Mouse (Mus musculus): ENCODE results near the gene Daam2. TPM values are rescaled to one million over a fixed set of nuclear protein-coding genes. Genes with fewer than 3 reads are reported as not detected.

Daam2 gene
- polyA plus RNA-seq, 1 experiment from 2014 or later = 1.0 TPM

DNA sequence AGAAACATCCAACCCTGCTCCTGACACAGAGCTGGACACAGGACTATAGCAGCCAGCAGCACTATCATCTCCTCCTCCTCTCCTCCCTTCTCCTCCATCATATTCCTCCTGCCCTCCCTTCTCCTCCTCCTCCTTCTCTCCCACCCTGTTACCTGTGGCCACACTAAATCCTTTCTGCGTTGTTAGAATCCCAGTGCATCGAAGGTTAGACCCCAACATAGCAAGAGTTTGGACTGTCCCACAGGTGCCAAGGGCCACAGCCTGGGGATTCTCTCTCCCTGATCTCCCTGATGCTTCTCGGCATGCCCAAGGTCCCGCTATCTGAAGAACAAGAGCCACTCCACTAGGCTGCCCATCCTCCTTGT, 745 bp downstream of the Daam2 start:
- peak overlapping the region; percentile 60; the same call in 1 of the 2 replicates for H3K9ac ChIP-seq (ENCODE audit: low read length)
- H3K4me1 ChIP-seq (ENCODE audit: control insufficient read depth, insufficient read depth, low read length) = 0 out of 2 replicates have a peak, but pooled peaks cover 5% of the 10 kb centered on the region
- 0 out of 2 replicates have a peak, but pooled peaks cover 3% of the 10 kb centered on the region for H3K27me3 ChIP-seq (replicated peaks; ENCODE audit: control insufficient read depth, insufficient read depth, low read length)
- peak overlapping the region; percentile 40 for H3K4me3 ChIP-seq (ENCODE audit: low read depth, low read length)
- 29% methylated on average over 4 of the region's 4 CpGs for WGBS
- no peaks in the 10 kb centered on the region for H3K36me3 ChIP-seq (ENCODE audit: control insufficient read depth, insufficient read depth, low read length)
- no peak overlapping the region for H3K27ac ChIP-seq (ENCODE audit: low read depth, low read length)
- ATAC-seq = 0 out of 2 replicates have a peak, but pooled peaks have one; percentile 17
- H3K4me2 ChIP-seq (ENCODE audit: low read length) = peak overlapping the region; percentile 81
- H3K9me3 ChIP-seq (replicated peaks; ENCODE audit: control insufficient read depth, low read length) = no peaks in the 10 kb centered on the region
- no peak for DNase-seq (ENCODE audit: low spot score)

DNA sequence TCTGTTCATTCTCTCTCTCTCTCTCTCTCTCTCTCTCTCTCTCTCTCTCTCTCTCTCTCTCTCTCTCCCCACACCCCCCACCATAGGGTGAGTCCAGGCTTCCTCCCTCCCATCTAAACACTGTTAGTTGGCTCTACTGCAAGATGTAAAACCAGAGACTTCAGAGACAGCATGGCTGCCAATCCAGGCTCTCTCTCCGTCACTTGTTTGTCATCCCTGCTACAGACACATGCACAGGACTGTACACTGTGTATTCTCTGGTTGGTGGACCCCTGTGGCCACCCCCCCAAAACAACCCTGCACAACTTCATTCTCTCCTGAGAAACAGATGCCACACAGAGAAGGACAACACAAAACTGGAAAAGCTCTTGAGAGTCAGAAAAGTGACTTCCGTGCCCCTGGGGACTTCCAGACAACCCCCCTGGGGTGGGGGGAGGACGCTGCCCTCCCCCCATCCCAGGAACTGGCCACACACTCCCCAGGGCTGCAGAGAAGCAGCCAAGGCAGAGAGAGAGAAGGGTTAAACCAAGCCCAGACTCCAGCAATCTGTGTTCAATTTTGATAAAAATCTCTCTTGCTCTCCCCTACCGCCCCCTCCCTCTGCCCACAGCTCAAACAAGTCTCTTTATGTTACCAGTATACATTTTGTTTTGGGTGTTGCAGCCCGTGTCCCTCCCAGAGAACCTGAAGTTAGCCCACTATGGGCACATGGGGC, 1.3 kb downstream of the Daam2 start:
- H3K27ac ChIP-seq (ENCODE audit: low read depth, low read length) = no peak overlapping the region
- H3K9me3 ChIP-seq (replicated peaks; ENCODE audit: control insufficient read depth, low read length) = no peaks in the 10 kb centered on the region
- ATAC-seq (no peak), DNase-seq (ENCODE audit: low spot score) (no peak)
- peak overlapping the region; percentile 60; the same call in 1 of the 2 replicates for H3K9ac ChIP-seq (ENCODE audit: low read length)
- no peaks in the 10 kb centered on the region for H3K36me3 ChIP-seq (ENCODE audit: control insufficient read depth, insufficient read depth, low read length)
- 0 out of 2 replicates have a peak, but pooled peaks cover 3% of the 10 kb centered on the region for H3K27me3 ChIP-seq (replicated peaks; ENCODE audit: control insufficient read depth, insufficient read depth, low read length)
- peak overlapping the region; percentile 40; the same call in 1 of the 2 replicates for H3K4me3 ChIP-seq (ENCODE audit: low read depth, low read length)
- 51% methylated on average over 5 of the region's 5 CpGs for WGBS
- H3K4me1 ChIP-seq (ENCODE audit: control insufficient read depth, insufficient read depth, low read length) = 0 out of 2 replicates have a peak, but pooled peaks cover 5% of the 10 kb centered on the region
- H3K4me2 ChIP-seq (ENCODE audit: low read length) = peak overlapping the region; percentile 81

DNA sequence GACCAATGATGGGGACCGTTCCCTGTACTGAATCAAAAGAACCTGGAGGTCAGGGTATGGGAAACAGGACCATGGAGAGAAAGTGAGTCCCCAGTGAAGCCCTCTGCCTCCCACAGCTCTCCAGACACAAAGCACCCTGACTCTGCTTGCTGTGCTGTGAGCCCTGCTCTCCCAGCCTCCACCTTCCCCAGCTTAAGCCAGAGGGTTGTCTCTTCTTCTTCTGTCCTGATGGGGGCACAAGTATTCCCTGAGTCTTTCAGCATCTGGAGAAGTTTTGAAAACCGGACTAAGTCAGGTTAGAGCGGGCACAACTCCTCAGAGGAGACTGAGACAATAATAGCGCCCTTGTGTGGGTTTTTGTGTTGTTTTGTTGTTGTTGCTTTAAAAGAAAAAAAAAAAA, 2.2 kb downstream of the Daam2 start:
- H3K4me3 ChIP-seq (ENCODE audit: low read depth, low read length) = no peak overlapping the region

DNA sequence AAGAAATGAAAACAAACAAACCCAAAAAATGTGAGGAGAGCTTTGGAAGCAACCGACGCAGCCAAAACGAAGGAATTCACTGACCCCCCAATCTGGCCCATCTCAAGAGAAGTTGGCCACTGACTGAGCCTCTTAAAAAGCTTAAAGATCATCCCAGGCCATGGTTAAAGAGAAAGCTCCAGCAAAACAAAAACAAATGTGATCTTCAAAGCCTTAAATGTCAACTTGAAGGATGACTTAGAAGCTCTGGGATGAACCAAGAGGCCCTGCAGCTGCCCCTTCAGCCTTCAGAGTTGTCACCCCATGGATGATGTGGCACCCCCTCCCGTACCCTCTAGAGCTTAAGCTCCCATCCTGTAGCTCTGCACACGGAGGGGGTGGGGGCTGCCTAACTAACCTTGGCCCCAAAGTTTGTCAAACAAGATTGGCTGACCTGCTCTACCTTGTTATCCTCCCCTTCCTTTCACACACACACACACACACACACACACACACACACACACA, 4.3 kb downstream of the Daam2 start:
- no peaks in the 10 kb centered on the region for H3K9me3 ChIP-seq (replicated peaks; ENCODE audit: control insufficient read depth, low read length)
- no peak for DNase-seq (ENCODE audit: low spot score)
- WGBS = 82% methylated on average over 5 of the region's 5 CpGs
- 0 out of 2 replicates have a peak, but pooled peaks cover 5% of the 10 kb centered on the region for H3K4me1 ChIP-seq (ENCODE audit: control insufficient read depth, insufficient read depth, low read length)
- no peak for ATAC-seq
- no peak overlapping the region for H3K27ac ChIP-seq (ENCODE audit: low read depth, low read length)
- H3K4me3 ChIP-seq (ENCODE audit: low read depth, low read length) = no peak overlapping the region
- H3K27me3 ChIP-seq (replicated peaks; ENCODE audit: control insufficient read depth, insufficient read depth, low read length) = 0 out of 2 replicates have a peak, but pooled peaks cover 3% of the 10 kb centered on the region
- no peaks in the 10 kb centered on the region for H3K36me3 ChIP-seq (ENCODE audit: control insufficient read depth, insufficient read depth, low read length)
- no peak overlapping the region for H3K4me2 ChIP-seq (ENCODE audit: low read length)
- H3K9ac ChIP-seq (ENCODE audit: low read length) = no peak overlapping the region

More for the DNA sequence above, 2.2 kb downstream of the Daam2 start:
- H3K27ac ChIP-seq (ENCODE audit: low read depth, low read length) = no peak overlapping the region
- H3K36me3 ChIP-seq (ENCODE audit: control insufficient read depth, insufficient read depth, low read length) = no peaks in the 10 kb centered on the region
- 0 out of 2 replicates have a peak, but pooled peaks cover 3% of the 10 kb centered on the region for H3K27me3 ChIP-seq (replicated peaks; ENCODE audit: control insufficient read depth, insufficient read depth, low read length)
- H3K9me3 ChIP-seq (replicated peaks; ENCODE audit: control insufficient read depth, low read length) = no peaks in the 10 kb centered on the region
- H3K4me1 ChIP-seq (ENCODE audit: control insufficient read depth, insufficient read depth, low read length) = 0 out of 2 replicates have a peak, but pooled peaks cover 5% of the 10 kb centered on the region
- DNase-seq (ENCODE audit: low spot score) = no peak
- 56% methylated on average over 4 of the region's 4 CpGs for WGBS
- no peak overlapping the region for H3K9ac ChIP-seq (ENCODE audit: low read length)
- no peak overlapping the region for H3K4me2 ChIP-seq (ENCODE audit: low read length)
- ATAC-seq = no peak

DNA sequence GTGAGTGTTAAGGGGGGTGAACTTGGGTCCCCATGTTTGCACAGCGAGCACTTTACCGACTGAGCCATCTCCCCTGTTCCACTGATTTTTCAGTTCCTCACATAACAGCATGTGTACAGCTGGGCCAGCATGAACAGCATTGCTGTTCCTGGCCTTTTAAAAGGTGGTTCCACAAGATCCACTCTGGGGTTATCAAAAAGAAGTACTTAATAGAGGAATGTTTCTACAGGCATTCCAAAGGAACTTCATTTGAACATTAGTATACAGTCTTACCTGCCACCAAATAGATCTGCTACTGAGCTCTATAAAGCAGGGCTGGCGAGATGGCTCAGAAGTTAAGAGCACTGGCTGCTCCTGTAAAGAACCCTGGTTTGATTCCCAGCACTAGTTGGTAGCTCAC, 8.0 kb downstream of the Daam2 start:
- no peaks in the 10 kb centered on the region for H3K4me1 ChIP-seq (ENCODE audit: control insufficient read depth, insufficient read depth, low read length)
- 89% methylated on average over 3 of the region's 3 CpGs for WGBS
- H3K36me3 ChIP-seq (ENCODE audit: control insufficient read depth, insufficient read depth, low read length) = no peaks in the 10 kb centered on the region
- no peak for DNase-seq (ENCODE audit: low spot score)
- H3K27ac ChIP-seq (ENCODE audit: low read depth, low read length) = no peak overlapping the region
- H3K4me3 ChIP-seq (ENCODE audit: low read depth, low read length) = no peak overlapping the region
- no peak for ATAC-seq
- H3K9me3 ChIP-seq (replicated peaks; ENCODE audit: control insufficient read depth, low read length) = no peaks in the 10 kb centered on the region
- no peaks in the 10 kb centered on the region for H3K27me3 ChIP-seq (replicated peaks; ENCODE audit: control insufficient read depth, insufficient read depth, low read length)
- no peak overlapping the region for H3K4me2 ChIP-seq (ENCODE audit: low read length)
- H3K9ac ChIP-seq (ENCODE audit: low read length) = no peak overlapping the region

DNA sequence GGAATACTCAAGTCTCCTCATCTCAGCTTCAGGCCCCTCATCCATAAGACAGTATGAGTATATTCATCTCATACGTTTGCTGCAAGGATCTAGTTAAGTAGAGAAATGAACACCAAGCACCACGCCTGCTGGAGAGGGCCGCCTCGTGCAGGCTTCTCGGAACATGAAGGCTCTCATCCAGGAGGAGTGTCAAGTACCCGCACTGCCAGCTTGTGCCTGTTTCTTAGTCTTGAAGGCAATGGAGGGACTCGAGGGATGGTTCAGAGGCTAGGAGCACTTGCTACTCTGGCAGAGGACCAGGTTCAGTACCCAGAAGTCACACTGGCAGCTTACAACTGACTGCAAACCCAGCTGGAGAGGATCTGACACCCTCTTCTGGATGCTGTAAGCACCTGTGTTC, 12.2 kb downstream of the Daam2 start:
- 81% methylated on average over 7 of the region's 7 CpGs for WGBS
- ATAC-seq = no peak

DNA sequence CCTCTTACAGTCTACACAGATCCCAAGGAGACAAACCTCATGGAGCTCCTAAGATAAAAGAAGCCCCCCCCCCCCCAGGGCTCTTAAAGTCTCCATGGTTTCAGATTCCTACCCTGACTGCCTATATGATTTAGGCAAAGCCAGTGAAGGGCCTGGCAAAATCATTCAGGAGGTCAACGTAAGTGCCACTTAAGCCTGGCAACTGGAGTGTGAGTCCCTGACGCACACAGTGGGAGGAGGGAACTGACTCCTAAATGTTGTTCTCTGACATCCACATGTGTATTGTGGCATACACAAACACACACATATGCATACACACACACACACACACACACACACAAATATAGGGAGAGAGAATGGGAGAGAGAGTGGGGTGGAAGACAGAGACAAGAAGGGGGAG, 12.7 kb downstream of the Daam2 start:
- Histone ChIP-seq H3K4me1 (ENCODE audit: control insufficient read depth, insufficient read depth, low read length) (no peaks in the 10 kb centered on the region), H3K4me2 (ENCODE audit: low read length) (no peak overlapping the region), H3K27ac (ENCODE audit: low read depth, low read length) (no peak overlapping the region), H3K9ac (ENCODE audit: low read length) (no peak overlapping the region), H3K4me3 (ENCODE audit: low read depth, low read length) (no peak overlapping the region), H3K9me3 (replicated peaks; ENCODE audit: control insufficient read depth, low read length) (no peaks in the 10 kb centered on the region), H3K27me3 (replicated peaks; ENCODE audit: control insufficient read depth, insufficient read depth, low read length) (no peaks in the 10 kb centered on the region), H3K36me3 (ENCODE audit: control insufficient read depth, insufficient read depth, low read length) (no peaks in the 10 kb centered on the region)
- ATAC-seq (no peak), DNase-seq (ENCODE audit: low spot score) (no peak)
- 88% methylated on average over 2 of the region's 2 CpGs for WGBS

More for the DNA sequence above, 12.2 kb downstream of the Daam2 start:
- no peak overlapping the region for H3K9ac ChIP-seq (ENCODE audit: low read length)
- no peaks in the 10 kb centered on the region for H3K27me3 ChIP-seq (replicated peaks; ENCODE audit: control insufficient read depth, insufficient read depth, low read length)
- H3K4me2 ChIP-seq (ENCODE audit: low read length) = no peak overlapping the region
- H3K36me3 ChIP-seq (ENCODE audit: control insufficient read depth, insufficient read depth, low read length) = no peaks in the 10 kb centered on the region
- H3K4me3 ChIP-seq (ENCODE audit: low read depth, low read length) = no peak overlapping the region
- H3K27ac ChIP-seq (ENCODE audit: low read depth, low read length) = no peak overlapping the region
- DNase-seq (ENCODE audit: low spot score) = no peak
- no peaks in the 10 kb centered on the region for H3K4me1 ChIP-seq (ENCODE audit: control insufficient read depth, insufficient read depth, low read length)
- H3K9me3 ChIP-seq (replicated peaks; ENCODE audit: control insufficient read depth, low read length) = no peaks in the 10 kb centered on the region

DNA sequence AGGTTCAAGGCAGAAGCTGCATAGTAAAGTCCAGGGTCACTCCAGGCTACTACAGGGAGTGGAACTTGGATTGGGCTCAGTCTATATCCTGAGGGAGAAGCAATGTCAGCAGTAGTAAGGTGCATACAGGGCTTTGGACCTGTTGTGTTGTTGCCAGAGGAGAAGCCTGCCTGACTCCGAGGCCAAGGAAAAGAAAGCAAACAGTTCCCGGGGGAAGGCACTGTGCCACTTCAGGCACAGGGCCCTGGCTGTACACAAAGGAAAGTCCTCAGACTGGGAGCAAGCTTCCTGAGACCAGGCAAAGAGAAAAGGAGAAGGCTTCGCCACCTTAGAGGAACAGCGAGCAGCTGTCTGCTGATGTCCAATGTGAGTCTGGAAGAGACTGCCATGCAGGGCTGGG, 18.1 kb downstream of the Daam2 start:
- Histone ChIP-seq H3K9ac (ENCODE audit: low read length) (no peak overlapping the region), H3K27ac (ENCODE audit: low read depth, low read length) (no peak overlapping the region), H3K4me2 (ENCODE audit: low read length) (no peak overlapping the region), H3K4me3 (ENCODE audit: low read depth, low read length) (no peak overlapping the region), H3K27me3 (replicated peaks; ENCODE audit: control insufficient read depth, insufficient read depth, low read length) (no peaks in the 10 kb centered on the region), H3K36me3 (ENCODE audit: control insufficient read depth, insufficient read depth, low read length) (no peaks in the 10 kb centered on the region), H3K9me3 (replicated peaks; ENCODE audit: control insufficient read depth, low read length) (no peaks in the 10 kb centered on the region), H3K4me1 (ENCODE audit: control insufficient read depth, insufficient read depth, low read length) (no peaks in the 10 kb centered on the region)
- DNase-seq (ENCODE audit: low spot score) (no peak), ATAC-seq (no peak)
- 71% methylated on average over 4 of the region's 4 CpGs for WGBS

DNA sequence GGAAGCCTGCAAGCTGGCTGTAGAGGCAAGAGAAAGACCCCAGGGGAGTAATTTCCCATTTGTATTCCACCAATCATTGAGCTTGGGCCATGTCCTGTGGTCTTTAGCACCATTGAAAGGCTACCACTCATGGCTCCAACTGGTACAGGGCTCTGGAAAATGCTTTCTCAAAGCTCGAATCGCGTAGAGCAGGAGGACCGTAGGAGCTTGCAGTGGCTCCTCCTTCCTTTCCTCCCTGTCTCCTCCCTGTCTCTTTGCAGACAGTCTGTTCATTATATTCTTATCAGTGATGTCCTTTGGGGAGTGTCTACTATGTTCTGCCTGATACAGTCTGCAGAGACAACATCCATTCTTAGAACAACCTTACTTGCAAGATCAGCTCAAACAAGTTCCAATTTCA, 18.7 kb downstream of the Daam2 start:
- Histone ChIP-seq H3K27ac (ENCODE audit: low read depth, low read length) (no peak overlapping the region), H3K36me3 (ENCODE audit: control insufficient read depth, insufficient read depth, low read length) (no peaks in the 10 kb centered on the region), H3K4me1 (ENCODE audit: control insufficient read depth, insufficient read depth, low read length) (no peaks in the 10 kb centered on the region), H3K4me2 (ENCODE audit: low read length) (no peak overlapping the region), H3K9me3 (replicated peaks; ENCODE audit: control insufficient read depth, low read length) (no peaks in the 10 kb centered on the region), H3K4me3 (ENCODE audit: low read depth, low read length) (no peak overlapping the region), H3K27me3 (replicated peaks; ENCODE audit: control insufficient read depth, insufficient read depth, low read length) (no peaks in the 10 kb centered on the region), H3K9ac (ENCODE audit: low read length) (no peak overlapping the region)
- ATAC-seq (no peak), DNase-seq (ENCODE audit: low spot score) (no peak)
- WGBS = 86% methylated on average over 4 of the region's 4 CpGs

Measured in forebrain, embryonic 14.5 days (tissue).